Mouse (Mus musculus): ENCODE results near the gene Cbx1.
"Not testable (repeated sequence)": the region's sequence is repeated elsewhere in the genome, so short reads cannot be mapped to it uniquely, and the experiment has no call there.

The Cbx1 gene

GRCm38 (mm10) chr11:96775063-96775462 lies 13.9 kb upstream of the Cbx1 start:
- no peak for DNase-seq (ENCODE audit: extremely low spot score, low spot score)

GRCm38 (mm10) chr11:96775665-96776064 lies 13.3 kb upstream of the Cbx1 start:
- DNase-seq (ENCODE audit: extremely low spot score, low spot score): no peak

- no peak for DNase-seq (ENCODE audit: extremely low spot score, low spot score)
These were observed 12.9 kb upstream of the Cbx1 start for GRCm38 (mm10) chr11:96776068-96776467.

- peak; percentile 99 for DNase-seq (ENCODE audit: extremely low spot score, low spot score)
These were observed 11.7 kb upstream of the Cbx1 start, which contains the start of gene Snx11 for GRCm38 (mm10) chr11:96776968-96777962. TSS of gene Snx11 (minus strand) at chr11:96777559.

GRCm38 (mm10) chr11:96778061-96778627 lies 10.8 kb upstream of the Cbx1 start:
- not testable (repeated sequence) for DNase-seq (ENCODE audit: extremely low spot score, low spot score)

GRCm38 (mm10) chr11:96780306-96780705 lies 8.6 kb upstream of the Cbx1 start:
- DNase-seq (ENCODE audit: extremely low spot score, low spot score): no peak

- DNase-seq (ENCODE audit: extremely low spot score, low spot score): no peak
These were observed 7.5 kb upstream of the Cbx1 start for GRCm38 (mm10) chr11:96781425-96781824.

GRCm38 (mm10) chr11:96784847-96785246 lies 4.1 kb upstream of the Cbx1 start:
- DNase-seq (ENCODE audit: extremely low spot score, low spot score): peak; percentile 89

GRCm38 (mm10) chr11:96786731-96787450 lies 2.0 kb upstream of the Cbx1 start:
- no peak for DNase-seq (ENCODE audit: extremely low spot score, low spot score)

- peak; percentile 38 for DNase-seq (ENCODE audit: extremely low spot score, low spot score)
These were observed 1.1 kb downstream of the Cbx1 start for GRCm38 (mm10) chr11:96789990-96790389.

- no peak for DNase-seq (ENCODE audit: extremely low spot score, low spot score)
These were observed 1.8 kb downstream of the Cbx1 start for GRCm38 (mm10) chr11:96790681-96791080.

- DNase-seq (ENCODE audit: extremely low spot score, low spot score): no peak
These were observed 6.6 kb downstream of the Cbx1 start for GRCm38 (mm10) chr11:96795491-96795890.

GRCm38 (mm10) chr11:96796081-96796480 lies 7.2 kb downstream of the Cbx1 start:
- DNase-seq (ENCODE audit: extremely low spot score, low spot score): no peak

GRCm38 (mm10) chr11:96796586-96796985 lies 7.7 kb downstream of the Cbx1 start:
- no peak for DNase-seq (ENCODE audit: extremely low spot score, low spot score)

GRCm38 (mm10) chr11:96799511-96799910 lies 10.6 kb downstream of the Cbx1 start:
- no peak for DNase-seq (ENCODE audit: extremely low spot score, low spot score)

- DNase-seq (ENCODE audit: extremely low spot score, low spot score): no peak
These were observed 16.7 kb downstream of the Cbx1 start for GRCm38 (mm10) chr11:96805606-96806005.

GRCm38 (mm10) chr11:96808066-96808465 lies 19.1 kb downstream of the Cbx1 start:
- DNase-seq (ENCODE audit: extremely low spot score, low spot score): no peak

- DNase-seq (ENCODE audit: extremely low spot score, low spot score): no peak
These were observed 20.8 kb downstream of the Cbx1 start for GRCm38 (mm10) chr11:96809562-96810235.

- DNase-seq (ENCODE audit: extremely low spot score, low spot score): not testable (repeated sequence)
These were observed 22.3 kb downstream of the Cbx1 start for GRCm38 (mm10) chr11:96811188-96811587.

GRCm38 (mm10) chr11:96813455-96813854 lies 24.5 kb downstream of the Cbx1 start:
- no peak for DNase-seq (ENCODE audit: extremely low spot score, low spot score)

- no peak for DNase-seq (ENCODE audit: extremely low spot score, low spot score)
These were observed 25.0 kb downstream of the Cbx1 start for GRCm38 (mm10) chr11:96813920-96814319.
